Mouse (Mus musculus) T-helper 1 cell (primary cell): ENCODE results near the gene Caskin1.

Experiments used
- in situ Hi-C: fragments of 300-600 bp; cut with MboI, MseI; formaldehyde crosslinking; loops from one replicate; pipeline ENCODE4 v1.15.1; 2025; ENCODE audit warnings: high pct_unique_total_duplicates

Caskin1 gene

GRCm38 (mm10) chr17:24494627-24495335, 6.4 kb downstream of the Caskin1 start:
- in situ Hi-C loops = no loop called here

- in situ Hi-C loops = no loop called here
These were observed 7.0 kb downstream of the Caskin1 start for GRCm38 (mm10) chr17:24495443-24495842.

GRCm38 (mm10) chr17:24496026-24496425, 7.6 kb downstream of the Caskin1 start:
- in situ Hi-C loops = no loop called here

- in situ Hi-C loops = no loop called here
These were observed 13.8 kb downstream of the Caskin1 start for GRCm38 (mm10) chr17:24502208-24502607.

- in situ Hi-C loops = no loop called here
These were observed 15.7 kb downstream of the Caskin1 start for GRCm38 (mm10) chr17:24504085-24504484.

GRCm38 (mm10) chr17:24505286-24505955, 17.0 kb downstream of the Caskin1 start:
- in situ Hi-C loops = no loop called here

- in situ Hi-C loops = no loop called here
These were observed 18.1 kb downstream of the Caskin1 start for GRCm38 (mm10) chr17:24506332-24507070.

GRCm38 (mm10) chr17:24507129-24507664, 18.8 kb downstream of the Caskin1 start:
- in situ Hi-C loops = no loop called here

- in situ Hi-C loops = no loop called here
These were observed 19.5 kb downstream of the Caskin1 start for GRCm38 (mm10) chr17:24507806-24508460.

GRCm38 (mm10) chr17:24513609-24514008, 25.2 kb downstream of the Caskin1 start:
- in situ Hi-C loops = no loop called here

GRCm38 (mm10) chr17:24514270-24515257, 26.2 kb downstream of the Caskin1 start:
- in situ Hi-C loops = no loop called here

- in situ Hi-C loops = no loop called here
These were observed 32.0 kb downstream of the Caskin1 start for GRCm38 (mm10) chr17:24520450-24520849.

- in situ Hi-C loops = no loop called here
These were observed 36.3 kb downstream of the Caskin1 start for GRCm38 (mm10) chr17:24524734-24525133.

- in situ Hi-C loops = no loop called here
These were observed 38.9 kb downstream of the Caskin1 start for GRCm38 (mm10) chr17:24527315-24527714.

GRCm38 (mm10) chr17:24527723-24528559, 39.5 kb downstream of the Caskin1 start, which contains the start of gene Traf7:
Gene Traf7 (minus strand): TSS chr17:24527938.
- in situ Hi-C loops = no loop called here

GRCm38 (mm10) chr17:24528560-24528918, 40.1 kb downstream of the Caskin1 start:
- in situ Hi-C loops = no loop called here

- in situ Hi-C loops = no loop called here
These were observed 40.6 kb downstream of the Caskin1 start for GRCm38 (mm10) chr17:24529007-24529451.

- in situ Hi-C loops = loop anchor here (5.0 kb wide), 1 partner anchor 127 kb away; the partner anchor contains the start of gene Npw
These were observed 41.5 kb downstream of the Caskin1 start for GRCm38 (mm10) chr17:24529883-24530282.

GRCm38 (mm10) chr17:24530361-24531050, 42.1 kb downstream of the Caskin1 start:
- in situ Hi-C loops = loop anchor here (5.0 kb wide), 1 partner anchor 127 kb away; the partner anchor contains the start of gene Npw
